Mouse (Mus musculus) kidney, adult 8-10 months (tissue): ENCODE measurements at regions not wholly inside any gene's neighbourhood (a gene's known extent, or its start where the extent isn't known, plus 50 kb on each side); places are given as distances from the start of the nearest gene placed in this dataset.
"Not testable (repeated sequence)": the region's sequence is repeated elsewhere in the genome, so short reads cannot be mapped to it uniquely, and the experiment has no call there.

Experiments used
- DNase-seq, 2 experiments: peaks; one replicate each; pipeline ENCODE4 v3.0.0; 2022

DNA sequence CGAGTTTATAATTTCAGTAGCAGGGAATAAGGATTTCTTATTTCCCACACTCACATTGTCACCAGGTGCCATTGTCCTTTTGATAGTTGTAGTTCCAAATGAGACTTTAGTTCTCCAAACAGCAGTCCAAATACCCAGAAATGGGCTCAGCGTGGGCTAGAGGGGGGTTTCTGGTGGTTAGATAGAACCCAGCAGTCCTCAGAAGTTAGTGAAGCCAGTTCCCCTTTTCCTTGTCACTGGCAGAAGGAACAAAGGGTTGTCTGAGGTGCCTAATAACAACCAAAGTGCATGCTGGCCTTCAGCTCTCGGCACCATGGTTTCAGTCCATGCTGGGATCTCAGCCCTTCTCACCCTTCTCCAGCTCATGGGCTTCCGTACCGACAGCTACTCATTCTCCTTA lies 118.1 kb upstream of the Slc38a2 start:
- DNase-seq: no peak

DNA sequence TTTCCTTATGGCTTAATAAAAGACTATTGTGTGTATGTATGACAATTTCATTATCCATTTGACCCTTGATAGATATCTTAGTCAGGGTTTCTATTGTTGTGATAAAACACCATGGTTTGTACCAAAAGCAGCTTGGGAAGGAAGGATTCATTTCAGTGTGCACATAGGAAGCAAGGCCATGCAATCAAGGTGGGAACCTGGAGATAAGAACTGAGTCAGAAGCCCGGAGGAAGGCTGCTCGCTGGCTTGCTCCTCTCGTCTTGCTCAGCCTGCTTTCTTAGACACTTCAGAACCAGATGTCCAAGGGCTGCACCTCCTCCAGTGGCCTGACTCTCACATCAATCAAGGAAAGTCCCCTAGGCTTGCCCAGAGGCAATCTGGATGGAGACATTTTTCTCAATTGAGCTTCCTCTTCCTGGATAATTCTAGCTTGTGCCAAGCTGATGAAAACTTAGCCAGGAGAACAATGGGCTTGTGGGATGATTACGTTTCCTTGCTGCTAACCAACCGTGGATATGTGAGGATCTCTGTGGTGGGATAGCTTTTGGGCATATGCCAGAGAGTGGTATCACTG lies 117.6 kb upstream of the Slc38a2 start:
- DNase-seq: no peak

DNA sequence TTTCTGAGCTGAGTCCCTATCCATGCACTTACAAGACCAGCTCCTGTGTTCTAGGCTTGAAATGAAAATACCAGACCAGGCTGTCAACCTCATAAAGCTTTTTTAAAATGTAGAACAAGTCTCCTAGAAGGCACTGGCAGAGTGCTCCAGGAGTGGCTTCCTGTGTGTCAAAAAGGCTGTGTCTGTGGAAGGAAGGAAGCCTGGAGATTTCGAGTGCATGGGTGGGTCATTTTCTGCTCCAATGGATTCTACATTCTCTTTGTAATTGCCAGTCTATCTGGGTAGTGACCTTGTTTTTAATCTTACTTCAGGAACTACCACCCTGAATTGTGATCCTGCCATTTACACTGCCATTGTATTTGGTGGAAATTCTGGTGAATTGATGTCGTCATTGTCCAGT lies 113.9 kb upstream of the Slc38a2 start:
- DNase-seq: peak in 1 of 2 experiments; percentile 9

DNA sequence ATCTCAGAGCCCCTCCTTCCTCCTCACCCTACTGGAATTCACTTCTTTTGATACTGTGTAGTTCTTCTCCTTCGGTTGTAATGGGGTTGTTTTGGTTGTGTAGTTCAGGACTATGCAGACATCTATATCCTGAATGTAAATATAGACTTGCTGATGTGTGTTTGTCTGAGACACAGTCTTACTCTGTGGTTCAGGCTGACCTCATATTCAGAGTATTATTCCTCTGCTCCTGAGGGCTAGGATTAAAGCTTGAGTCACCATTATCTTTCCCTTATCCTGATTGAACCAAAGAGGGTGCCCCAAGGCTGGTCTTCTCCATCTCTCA lies 103.2 kb upstream of the Slc38a2 start:
- no peak for DNase-seq

DNA sequence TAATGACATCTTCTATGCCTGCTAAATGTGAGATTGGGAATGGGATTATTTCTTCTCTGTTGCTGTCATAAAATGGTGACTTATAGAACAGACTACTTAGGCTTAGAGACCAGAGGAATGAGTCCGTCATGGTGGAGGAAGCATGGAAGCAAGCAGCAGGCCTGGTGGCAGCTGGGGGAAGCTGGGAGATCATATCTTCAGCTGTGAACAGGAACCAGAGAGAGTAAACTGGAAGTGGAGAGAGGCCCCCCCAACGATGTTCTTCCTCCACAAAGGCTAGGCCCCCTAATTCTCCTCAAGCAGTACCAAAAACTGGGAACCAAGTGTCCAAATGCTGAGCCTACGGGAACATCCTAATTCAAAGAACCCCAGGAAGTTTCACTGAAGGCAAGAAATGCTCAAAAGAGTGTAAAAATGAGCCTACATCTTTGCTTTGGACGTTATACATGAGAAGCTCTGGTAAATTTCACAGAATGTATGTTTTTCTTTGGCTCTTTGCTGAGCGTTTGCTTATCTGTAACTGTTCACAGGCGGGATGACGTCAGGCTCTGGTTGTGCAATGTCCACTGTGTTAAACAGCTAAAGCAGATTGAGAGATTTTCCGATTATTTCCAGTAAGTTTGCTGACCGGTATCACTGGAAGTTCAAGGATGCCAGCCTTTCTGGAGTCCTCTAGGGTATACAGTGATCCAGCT lies 102.7 kb upstream of the Slc38a2 start:
- no peak for DNase-seq

DNA sequence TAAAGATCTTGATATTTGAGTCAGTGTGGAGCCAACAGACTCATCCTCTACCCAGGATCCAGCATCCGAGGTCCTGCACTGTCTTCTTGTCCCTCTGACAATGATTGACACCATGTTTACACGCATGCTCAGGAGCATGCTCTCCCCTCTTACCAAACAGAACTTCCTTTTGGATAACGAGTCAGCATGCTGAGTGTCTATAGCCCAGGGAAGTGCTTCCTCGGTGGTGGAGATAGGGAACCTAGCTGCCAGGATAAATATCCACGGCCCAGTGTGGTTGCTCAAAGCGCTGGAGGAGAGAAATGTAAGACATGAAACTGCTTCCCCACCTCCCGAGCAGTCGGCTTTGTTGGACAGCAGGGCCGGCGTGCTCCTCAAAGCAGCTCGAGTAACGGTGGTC lies 99.7 kb upstream of the Slc38a2 start:
- DNase-seq: no peak

DNA sequence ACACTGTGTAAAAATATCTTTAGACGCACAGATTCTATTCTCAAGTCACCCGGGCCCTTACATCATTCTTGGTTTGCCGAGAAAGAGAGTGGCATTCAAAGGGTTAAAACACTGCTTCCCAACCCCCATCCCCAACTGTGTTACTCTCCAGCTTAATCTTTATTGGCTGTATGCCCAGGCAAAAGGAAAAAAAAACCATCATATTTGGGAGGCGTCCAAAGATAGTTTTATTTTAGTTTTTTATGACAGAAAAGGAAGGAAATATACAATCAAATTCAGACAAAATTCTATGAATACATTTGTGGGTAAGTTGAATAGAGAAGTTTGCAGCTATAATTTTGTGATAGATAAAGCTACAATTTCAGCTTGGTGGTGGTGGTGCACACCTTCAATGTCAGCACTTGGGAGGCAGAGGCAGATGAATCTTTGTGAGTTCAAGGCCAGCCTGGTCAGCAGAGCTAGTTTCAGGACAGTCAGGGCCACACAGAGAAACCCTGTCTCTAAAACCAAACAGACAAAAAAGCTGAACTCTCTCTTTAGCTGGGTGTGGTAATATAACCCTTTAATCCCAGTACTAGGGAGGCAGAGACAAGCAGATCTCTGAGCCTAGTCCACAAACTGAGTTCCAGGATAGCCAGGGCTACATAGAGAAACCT lies 98.2 kb upstream of the Slc38a2 start:
- peak in 1 of 2 experiments; percentile 19 for DNase-seq

DNA sequence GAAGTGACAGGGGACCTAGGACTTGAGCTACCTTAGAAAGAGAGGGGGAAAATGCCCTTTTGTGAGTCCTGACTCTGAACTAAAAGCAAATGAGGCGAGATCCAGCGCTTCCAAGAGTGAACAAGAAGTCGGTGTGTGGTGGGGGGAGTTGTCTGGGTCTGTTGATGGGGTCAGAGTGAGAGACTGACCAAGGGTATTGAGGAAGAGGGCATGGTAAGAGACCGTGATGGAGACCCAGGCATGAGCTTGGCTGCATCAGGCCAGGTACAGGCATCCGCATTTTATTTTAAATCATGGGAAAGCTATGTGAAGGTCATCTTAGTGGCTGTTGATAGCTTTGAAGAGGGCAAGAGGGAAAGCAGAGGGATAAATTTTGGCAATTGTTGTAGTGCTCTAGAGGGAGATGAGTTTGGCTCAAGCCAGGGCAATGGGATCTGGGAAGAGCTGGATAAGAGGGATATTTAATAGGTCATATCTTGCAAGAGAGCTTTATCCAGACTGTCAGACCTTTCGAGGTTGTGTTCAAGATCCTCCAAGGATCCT lies 94.7 kb upstream of the Slc38a2 start:
- no peak for DNase-seq

DNA sequence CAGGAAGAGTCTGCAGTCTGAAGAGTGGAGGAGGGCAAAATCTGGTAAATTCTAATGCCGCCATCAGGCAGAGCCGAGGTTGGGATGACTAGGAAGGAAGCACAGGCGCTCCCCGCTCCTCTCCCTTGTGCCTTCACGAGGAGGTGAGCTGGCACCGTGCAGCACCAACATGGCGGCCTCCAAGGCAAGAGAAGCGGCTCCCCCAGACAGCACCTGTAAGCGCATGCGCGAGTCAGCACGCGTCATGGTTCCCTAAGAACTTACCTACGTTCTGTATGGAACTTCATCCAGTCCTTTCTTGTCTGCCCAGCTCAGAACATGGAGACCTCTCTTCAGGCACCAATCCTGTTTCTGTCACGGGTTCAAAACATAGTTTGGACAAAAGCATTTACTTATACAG lies 93.7 kb upstream of the Slc38a2 start:
- no peak for DNase-seq

DNA sequence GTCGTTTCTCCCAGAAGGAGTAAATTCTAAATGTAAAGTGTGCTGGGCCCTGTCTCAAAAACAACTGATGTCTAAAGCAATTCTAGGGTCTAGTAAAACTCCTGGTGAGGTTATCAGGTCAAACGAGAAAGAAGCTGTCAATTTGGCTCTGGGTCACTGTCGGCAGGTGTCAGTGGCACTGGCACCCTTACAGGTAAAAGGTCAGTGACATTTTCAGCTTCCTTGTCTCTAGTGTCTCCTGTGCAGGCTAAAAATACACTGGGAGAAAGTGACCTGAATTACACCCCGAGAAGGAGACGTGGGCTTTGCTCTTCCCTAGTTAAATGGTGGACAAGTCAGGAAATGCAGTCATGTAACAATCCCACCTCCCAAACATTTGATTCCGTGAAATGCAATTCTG lies 91.8 kb upstream of the Slc38a2 start:
- DNase-seq: no peak

DNA sequence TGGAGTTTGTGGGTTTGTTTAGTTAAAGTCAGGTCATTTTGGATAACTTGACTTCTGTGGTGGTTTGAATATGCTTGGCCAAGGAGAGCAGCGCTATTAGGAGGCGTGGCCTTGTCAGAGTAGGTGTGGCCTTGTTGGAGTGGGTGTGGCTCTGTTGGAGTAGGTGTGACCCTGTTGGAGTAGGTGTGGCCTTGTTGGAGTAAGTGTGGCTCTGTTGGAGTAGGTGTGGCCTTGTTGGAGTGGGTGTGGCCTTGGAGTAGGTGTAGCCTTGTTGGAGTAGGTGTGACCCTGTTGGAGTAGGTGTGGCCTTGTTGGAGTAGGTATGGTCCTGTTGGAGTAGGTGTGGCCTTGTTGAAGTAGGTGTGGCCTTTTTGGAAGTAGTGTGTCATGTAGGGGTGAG lies 88.4 kb upstream of the Slc38a2 start:
- DNase-seq: not testable (repeated sequence)

DNA sequence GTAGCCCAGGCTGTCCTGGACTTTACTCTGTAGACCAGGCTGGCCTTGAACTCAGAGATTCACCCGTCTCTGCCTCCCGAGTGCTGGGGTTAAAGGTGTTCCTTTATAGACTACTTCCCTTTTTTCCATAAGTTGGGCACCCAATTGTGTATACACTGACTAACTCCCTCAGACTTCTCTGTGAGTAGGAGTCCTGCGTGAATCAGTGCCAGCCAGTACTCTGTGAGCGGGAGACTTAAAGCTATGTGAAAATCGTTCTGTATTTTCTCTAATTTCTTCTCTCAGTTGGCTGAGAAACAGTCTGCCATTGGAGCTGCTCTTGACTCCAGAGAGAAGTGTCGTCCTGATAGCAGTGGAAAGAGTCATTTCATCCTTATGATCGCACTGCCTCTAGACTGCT lies 85.0 kb upstream of the Slc38a2 start:
- no peak for DNase-seq

DNA sequence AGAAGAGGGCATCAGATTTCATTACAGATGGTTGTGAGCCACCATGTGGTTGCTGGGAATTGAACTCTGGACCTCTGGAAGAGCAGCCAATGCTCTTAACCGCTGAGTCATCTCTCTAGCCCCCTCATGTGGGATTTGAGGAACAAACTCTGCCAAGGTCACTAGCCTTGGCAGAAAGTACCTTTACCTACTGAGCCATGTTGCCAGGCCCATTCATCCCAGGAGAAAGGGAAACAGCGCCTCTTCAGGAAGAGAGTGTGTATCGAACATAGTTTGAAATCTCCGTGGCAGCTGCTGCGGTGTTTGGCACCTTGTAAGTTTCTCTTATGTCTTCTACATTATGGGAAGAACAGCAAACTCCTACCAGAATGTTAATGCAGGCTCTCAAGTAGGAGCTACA lies 82.0 kb upstream of the Slc38a2 start:
- no peak for DNase-seq

DNA sequence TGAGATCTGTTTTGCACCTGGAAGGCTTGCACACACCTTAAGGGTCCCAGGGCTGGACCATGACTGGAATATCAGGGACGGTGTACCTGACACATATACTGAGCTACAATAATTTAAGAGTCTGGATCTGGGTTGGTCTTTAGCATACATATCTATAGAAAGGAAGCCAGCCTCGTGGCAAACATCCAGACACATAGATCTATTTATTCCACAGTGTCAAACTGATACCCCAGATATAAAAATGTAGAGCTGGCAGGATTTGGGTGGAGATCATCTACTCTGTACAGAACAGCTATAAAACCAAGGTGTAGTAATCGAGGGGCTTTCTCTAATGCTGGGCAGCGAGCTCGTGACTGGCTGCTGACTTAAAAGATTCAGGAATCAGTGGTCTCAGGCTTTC lies 81.1 kb upstream of the Slc38a2 start:
- no peak for DNase-seq

DNA sequence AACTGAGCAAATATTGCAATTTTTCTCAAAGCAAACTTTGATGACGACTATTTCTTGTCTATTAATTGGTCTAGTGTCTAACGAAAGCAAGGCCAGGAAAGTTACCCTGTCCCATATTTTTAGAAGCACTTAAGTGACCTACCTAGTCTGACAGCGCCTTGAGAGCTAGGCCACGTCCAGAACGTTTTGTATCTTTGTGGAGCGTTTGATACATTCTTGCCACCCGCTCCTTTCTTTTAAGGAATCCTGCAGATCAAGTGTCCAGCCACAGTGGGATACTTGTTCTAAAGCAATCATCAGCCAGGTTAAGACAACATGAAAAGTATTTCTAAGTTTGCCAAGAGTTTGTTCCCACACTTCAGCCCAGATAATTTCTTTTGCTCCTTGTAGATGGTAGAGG lies 79.8 kb upstream of the Slc38a2 start:
- no peak for DNase-seq

DNA sequence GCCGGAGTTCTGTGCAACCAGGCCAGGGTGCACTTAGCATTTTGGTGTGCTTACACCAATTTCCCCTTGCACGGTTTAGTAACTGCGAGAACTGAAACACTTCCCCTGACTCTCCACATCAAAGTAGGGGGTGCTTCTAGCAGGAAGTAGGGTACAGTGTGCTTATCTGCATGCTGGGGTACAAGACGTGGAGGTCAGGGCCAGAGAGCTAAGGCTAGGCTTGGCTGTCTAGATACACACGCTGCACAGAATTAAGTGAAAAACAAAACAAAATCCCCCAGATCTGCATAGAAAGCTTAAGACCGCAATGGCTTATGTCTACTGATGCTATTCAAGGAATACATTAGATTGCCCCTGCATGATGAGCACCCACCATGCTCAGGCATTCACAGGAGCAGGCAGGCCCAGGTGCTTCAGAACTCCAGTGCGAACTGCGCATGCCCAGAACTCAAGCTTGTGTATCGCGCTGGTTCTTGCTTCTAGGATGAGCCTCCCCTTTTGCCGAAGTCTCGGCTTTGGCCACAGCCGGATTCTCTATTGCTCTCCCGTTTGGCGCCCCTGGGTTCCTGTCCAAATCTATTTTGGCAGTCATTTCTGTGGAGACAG lies 78.9 kb upstream of the Slc38a2 start:
- DNase-seq: no peak

DNA sequence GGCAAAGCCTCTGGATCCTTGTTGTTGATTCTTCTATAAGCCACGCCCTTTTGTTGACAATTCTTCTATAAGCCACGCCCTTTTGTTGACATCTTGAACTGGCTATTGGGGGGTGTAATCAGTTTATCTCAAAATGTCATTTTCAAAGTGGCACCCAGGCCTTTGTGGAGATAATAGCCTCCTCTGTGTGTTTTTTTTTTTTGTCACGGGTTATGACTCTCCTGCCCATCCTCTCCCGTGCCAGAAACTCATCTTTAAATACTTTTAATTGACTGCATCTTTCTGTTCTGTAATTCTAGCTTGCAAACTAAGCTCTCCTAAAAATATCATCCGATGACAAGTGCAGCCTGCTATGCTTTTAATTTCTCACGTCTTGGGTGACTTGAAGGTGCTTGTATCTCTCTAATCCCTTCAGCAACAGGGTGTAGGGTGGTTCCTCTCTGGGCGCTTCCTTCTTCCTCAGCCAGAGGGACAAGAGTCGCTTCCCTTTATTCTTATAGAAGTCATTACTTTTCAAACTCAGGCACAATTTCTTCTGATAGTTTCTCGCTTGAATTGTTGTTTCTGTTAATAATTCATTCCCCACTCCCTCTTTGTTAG lies 77.0 kb upstream of the Slc38a2 start:
- no peak for DNase-seq

DNA sequence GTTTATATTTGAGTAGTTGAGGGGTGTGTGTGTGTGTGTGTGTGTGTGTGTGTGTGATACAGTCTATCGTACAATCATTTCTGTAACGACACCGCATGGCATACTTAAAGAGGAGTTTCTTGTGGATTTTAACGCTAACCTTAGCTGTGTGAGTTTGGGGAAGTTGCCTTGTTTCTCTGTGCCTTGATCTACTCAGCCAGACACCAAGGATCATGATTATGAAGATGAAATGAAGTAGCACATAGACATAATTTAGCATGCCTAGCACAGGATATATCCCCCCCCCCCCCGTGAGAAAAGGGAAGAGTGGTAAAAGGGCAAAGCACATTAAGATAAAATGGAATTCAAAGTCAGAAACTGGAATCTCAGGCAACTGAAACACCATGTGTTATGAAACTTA lies 75.6 kb upstream of the Slc38a2 start:
- DNase-seq: no peak

DNA sequence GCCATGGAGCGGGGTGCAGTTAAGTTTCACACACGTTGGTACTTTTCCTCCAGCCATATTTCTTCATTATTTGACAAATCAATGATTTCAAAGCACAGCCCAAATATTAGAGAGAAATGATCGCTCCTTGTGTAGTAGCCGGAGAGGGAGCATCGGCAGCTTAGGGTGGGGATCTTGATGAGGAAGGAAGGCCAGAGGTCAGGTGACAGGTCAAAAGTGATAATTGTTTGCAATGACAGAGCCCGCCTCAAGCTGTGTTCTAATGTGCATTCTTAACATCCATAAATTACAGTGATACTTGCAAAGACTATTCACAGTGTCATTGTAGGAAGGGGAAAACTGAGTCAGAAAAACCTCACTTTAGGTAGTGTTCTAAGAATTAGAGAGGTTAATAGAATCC lies 75.1 kb upstream of the Slc38a2 start:
- DNase-seq: no peak

DNA sequence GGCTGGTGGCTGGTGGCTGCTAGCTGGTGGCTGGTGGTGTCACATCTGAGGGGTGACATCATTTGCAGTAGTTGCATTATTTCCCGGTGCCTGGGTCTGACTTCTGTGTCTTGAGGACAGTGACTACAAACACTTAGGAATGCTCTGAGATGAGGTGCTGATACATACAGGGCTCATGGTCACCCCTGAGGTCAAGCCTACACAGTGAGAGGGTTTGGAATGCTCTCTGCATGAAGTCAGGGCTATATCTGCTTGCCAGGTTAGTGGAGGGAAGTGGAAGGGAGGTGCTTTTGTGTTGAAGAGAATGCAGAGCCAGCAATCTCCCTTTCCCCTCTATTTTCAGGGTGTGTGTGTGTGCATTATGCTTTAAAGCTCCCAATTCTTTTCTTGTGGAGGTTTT lies 74.1 kb upstream of the Slc38a2 start:
- DNase-seq: no peak

DNA sequence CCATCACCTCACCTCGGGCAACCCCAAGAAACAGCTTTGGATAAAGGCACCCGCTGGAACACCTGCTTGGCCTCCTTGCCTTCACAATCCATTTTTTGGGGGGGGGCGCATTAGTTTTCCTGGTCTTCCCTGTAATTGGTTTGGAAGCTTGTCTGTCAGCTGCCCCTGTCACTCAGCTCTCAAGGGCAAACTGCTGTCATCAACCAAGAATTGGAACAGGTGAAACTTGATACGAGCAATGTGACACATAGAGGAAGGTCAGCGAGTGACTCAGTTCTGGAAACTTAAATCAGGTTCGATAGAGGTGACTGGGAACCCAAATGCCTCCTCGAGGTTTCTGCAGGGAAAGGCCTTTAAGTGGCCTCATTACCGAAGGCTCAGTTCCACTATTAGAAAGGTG lies 73.2 kb upstream of the Slc38a2 start:
- no peak for DNase-seq

DNA sequence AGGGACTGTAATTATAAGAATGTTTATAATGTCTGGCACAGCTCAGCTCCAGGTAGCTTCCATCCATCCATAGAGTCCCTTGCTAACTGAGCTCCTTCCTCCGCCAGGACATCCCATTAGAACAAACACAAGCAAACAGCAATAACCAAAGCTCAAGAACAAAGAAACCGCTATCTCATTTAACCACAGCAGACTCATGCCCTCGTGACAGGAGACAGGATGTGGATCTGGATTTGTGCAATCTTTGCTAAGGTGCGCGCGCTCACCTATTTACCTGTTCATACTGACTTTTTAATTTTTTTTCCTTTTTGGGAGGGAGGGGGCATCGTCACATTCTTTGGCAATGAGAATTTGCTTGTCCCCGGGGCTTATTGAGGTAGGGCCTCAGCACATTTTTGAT lies 71.3 kb upstream of the Slc38a2 start:
- DNase-seq: no peak

DNA sequence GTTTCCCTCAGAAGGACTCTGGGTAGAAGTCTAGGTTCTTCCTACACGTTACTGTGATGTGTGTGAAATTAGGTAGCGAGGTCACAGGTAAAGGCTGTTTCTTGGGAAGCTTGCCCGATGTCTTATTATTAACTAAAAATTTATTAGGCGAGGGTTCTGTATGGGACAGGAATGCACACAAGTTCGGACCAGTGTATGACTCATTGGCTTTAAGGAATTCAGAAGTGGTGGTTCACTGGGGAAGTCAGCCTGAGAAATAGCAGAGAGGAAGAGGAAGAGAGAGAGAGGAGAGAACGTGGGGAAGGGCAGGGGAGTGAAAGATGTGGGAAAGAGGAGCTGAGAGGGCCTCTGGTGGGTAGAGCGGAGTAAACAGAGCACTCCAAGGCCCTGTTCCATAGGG lies 70.8 kb upstream of the Slc38a2 start:
- DNase-seq: no peak

DNA sequence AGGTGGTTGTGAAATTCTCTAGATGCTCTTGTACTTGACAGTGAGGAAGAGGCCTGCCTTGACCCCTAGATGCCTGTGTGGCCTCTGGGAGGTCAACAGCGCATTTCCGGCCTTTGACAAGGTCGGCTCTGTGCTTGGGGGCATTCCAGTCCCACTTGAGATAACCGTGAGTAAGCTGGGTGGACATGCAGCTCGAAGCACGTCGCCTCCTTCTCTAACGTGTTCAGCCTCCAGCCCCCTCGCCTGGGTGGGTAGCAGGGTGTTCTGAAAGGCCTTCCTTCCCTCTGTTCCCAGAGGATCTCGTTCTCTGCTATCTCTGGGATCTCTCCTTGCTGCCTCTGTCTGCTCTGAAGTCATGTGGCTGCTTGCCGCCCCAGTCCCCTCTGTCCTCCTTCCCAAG lies 70.2 kb upstream of the Slc38a2 start:
- DNase-seq: no peak
